Mouse (Mus musculus) limb, embryonic 11.5 days (tissue): Measurements from ENCODE around the gene Hspa1b. TPM values are rescaled to one million over a fixed set of nuclear protein-coding genes. Genes with fewer than 3 reads are reported as not detected.
A peak's percentile ranks its signal among the peaks of the same experiment; 100 is the strongest.
"Not testable (repeated sequence)": the region's sequence is repeated elsewhere in the genome, so short reads cannot be mapped to it uniquely, and the experiment has no call there.

Experiments
- ATAC-seq: fragments of 200-750 bp; cut with Nextera tagmentation; 2 replicates; pipeline ENCODE4 v1.8.0; 2017; ENCODE audit warnings: low read depth; ENCODE audit not compliant: insufficient number of reproducible peaks, low FRiP score, low TSS enrichment
- DNase-seq: peaks from one replicate; pipeline ENCODE4 v3.0.0-alpha.2; 2015; ENCODE audit warnings: low spot score
- H3K27ac ChIP-seq: fragments of 300-500 bp; sonication (generic); replicated peaks from 2 replicates; pipeline ENCODE4 v1.5.1; 2014; ENCODE audit warnings: low read depth, mild to moderate bottlenecking, low read length
- H3K27me3 ChIP-seq: fragments of 300-500 bp; sonication (generic); 2 replicates; pipeline ENCODE4 v1.6.1; 2014; ENCODE audit warnings: mild to moderate bottlenecking, low read length, mixed read lengths; ENCODE audit not compliant: control insufficient read depth, insufficient read depth
- H3K36me3 ChIP-seq: fragments of 300-500 bp; sonication (generic); 2 replicates; pipeline ENCODE4 v1.6.1; 2014; ENCODE audit warnings: mild to moderate bottlenecking, low read length, moderate library complexity, mixed read lengths; ENCODE audit not compliant: control insufficient read depth, insufficient read depth
- H3K4me1 ChIP-seq: fragments of 300-500 bp; sonication (generic); 2 replicates; pipeline ENCODE4 v1.6.1; 2014; ENCODE audit warnings: low read length, mixed read lengths; ENCODE audit not compliant: control insufficient read depth, insufficient read depth
- H3K4me2 ChIP-seq: fragments of 300-500 bp; sonication (generic); 2 replicates; pipeline ENCODE4 v1.6.1; 2014; ENCODE audit warnings: low read depth, mild to moderate bottlenecking, moderate library complexity; ENCODE audit not compliant: severe bottlenecking
- H3K4me3 ChIP-seq: fragments of 300-500 bp; sonication (generic); 2 replicates; pipeline ENCODE4 v1.5.1; 2014; ENCODE audit warnings: low read depth, low read length
- H3K9ac ChIP-seq: fragments of 300-500 bp; sonication (generic); 2 replicates; pipeline ENCODE4 v1.6.1; 2014; ENCODE audit warnings: mild to moderate bottlenecking, low read length
- H3K9me3 ChIP-seq: fragments of 300-500 bp; sonication (generic); 2 replicates; pipeline ENCODE4 v1.6.1; 2016; ENCODE audit warnings: low read length; ENCODE audit not compliant: control insufficient read depth
- WGBS: fragments of 180-500 bp; shearing (Covaris S2); extraction: QIAGEN DNeasy Blood & Tissue Kit; methylation state at CpG from one replicate; pipeline ENCODE4 v1.1.7; 2014; 5-methylcytosine and 5-hydroxymethylcytosine counted together
- polyA plus RNA-seq: library from polyadenylated mRNA; unstranded; fragments of >200 nt; fragmentation: Nextera tagmentation; extraction: Ambion mirVana; gene quantifications from 2 replicates; pipeline ENCODE4 v1.2.1, GENCODE M21; 2014

The Hspa1b gene
- polyA plus RNA-seq, 1 experiment from 2014 or later, result 0.43 TPM

DNA sequence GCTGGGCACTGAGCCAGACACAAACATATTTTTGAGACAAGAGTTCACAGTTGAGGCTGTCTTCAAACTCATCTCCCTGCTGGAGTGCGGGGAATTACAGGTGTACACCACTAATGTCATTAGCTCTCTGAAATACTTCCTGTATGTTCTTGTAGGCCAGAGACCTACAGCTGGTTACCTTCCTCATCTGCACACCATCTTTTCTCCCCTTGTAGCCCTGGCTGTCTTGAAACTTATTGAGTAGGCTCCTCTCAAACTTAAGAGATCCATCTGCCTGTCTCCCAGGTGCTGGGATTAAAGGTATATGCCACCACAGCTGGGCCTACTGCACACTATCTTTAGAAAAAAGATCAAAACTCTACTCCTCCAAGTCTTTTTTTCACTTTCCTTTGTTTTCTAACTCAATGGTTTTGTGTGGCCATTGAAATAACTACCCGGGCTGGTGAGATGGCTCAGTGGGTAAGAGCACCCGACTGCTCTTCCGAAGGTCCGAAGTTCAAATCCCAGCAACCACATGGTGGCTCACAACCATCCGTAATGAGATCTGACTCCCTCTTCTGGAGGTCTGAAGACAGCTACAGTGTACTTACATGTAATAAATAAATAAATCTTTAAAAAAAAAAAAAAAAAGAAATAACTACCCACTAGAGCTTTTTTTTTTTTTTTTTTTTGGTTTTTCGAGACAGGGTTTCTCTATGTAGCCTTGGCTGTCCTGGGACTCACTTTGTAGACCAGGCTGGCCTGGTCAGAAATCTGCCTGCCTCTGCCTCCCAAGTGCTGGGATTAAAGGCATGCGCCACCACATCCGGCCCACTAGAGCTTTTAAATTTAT lies 10.1 kb downstream of the Hspa1b start:
- WGBS, result 65% methylated on average over 9 of the region's 9 CpGs
- H3K36me3 ChIP-seq, result peaks cover 14% of the 10 kb centered on the region; the same call in 1 of the 2 replicates

DNA sequence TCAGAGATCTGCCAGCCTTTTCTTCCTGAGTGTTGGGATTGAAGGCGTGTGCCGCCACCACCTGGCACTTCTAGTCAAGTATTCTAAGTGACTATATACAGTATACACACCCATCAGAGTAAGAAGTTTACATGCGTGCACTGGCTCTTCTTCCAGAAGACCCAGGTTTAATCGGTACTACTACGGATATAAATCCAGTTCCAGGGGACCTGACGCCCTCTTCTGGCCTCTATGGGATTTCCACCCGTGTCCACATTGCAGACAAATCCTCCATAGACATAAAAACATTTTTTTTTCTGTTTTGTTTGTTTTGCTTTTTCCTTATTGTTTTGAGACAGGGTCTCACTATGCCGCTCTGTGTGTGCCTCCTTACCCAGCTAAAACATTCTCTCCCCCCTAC lies 11.4 kb downstream of the Hspa1b start:
- H3K4me1 ChIP-seq, result no peaks in the 10 kb centered on the region
- H3K27ac ChIP-seq, result no peak overlapping the region
- H3K4me3 ChIP-seq, result no peak overlapping the region
- H3K9me3 ChIP-seq, result no peaks in the 10 kb centered on the region
- no peaks in the 10 kb centered on the region for H3K27me3 ChIP-seq
- 32% methylated on average over 8 of the region's 8 CpGs for WGBS
- DNase-seq (peak; percentile 51), ATAC-seq (no peak)
- no peak overlapping the region for H3K4me2 ChIP-seq
- peaks cover 14% of the 10 kb centered on the region; the same call in 1 of the 2 replicates for H3K36me3 ChIP-seq
- H3K9ac ChIP-seq, result no peak overlapping the region

More for the DNA sequence above, 10.1 kb downstream of the Hspa1b start:
- not testable (repeated sequence) for H3K9ac ChIP-seq, H3K27me3 ChIP-seq, H3K27ac ChIP-seq, ATAC-seq, H3K4me1 ChIP-seq, H3K9me3 ChIP-seq, H3K4me2 ChIP-seq
- peak; percentile 28 for DNase-seq
- H3K4me3 ChIP-seq, result peak overlapping the region; percentile 10; the same call in 1 of the 2 replicates

DNA sequence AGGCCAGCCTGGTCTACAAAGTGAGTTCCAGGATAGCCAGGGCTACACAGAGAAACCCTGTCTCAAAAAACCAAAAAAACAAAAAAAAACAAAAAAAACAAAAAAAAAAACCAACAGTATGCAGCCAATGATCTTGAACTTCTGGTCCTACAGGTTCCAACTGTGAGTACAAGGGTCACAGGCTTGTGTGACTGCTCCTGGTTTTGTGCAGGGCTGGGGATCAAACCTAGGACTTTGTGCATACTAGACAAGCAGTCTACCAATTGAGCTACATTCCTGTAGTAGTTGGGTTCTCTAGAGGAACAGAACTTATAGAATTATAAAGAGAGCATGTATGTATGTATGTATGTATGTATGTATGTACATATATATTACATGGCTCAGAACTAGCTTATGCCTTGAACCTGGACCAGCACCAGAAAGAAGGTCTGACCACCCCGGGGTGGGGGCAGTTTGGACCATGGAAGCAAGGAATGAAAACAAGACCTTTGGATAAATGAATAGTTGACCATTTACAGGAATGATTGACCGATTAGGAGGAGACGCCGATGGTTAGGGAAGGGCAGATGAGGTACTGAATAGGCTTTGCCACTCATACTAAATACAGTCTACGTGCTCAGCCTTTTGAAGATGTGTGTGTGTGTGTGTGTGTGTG lies 12.4 kb downstream of the Hspa1b start:
- no peak for DNase-seq
- Histone ChIP-seq H3K4me2 (no peak overlapping the region), H3K27me3 (no peaks in the 10 kb centered on the region), H3K36me3 (peaks cover 14% of the 10 kb centered on the region; the same call in 1 of the 2 replicates), H3K9me3 (no peaks in the 10 kb centered on the region), H3K27ac (no peak overlapping the region), H3K4me3 (no peak overlapping the region), H3K9ac (no peak overlapping the region), H3K4me1 (0 out of 2 replicates have a peak, but pooled peaks cover 2% of the 10 kb centered on the region)
- WGBS, result 92% methylated on average over 5 of the region's 5 CpGs
- ATAC-seq, result no peak

DNA sequence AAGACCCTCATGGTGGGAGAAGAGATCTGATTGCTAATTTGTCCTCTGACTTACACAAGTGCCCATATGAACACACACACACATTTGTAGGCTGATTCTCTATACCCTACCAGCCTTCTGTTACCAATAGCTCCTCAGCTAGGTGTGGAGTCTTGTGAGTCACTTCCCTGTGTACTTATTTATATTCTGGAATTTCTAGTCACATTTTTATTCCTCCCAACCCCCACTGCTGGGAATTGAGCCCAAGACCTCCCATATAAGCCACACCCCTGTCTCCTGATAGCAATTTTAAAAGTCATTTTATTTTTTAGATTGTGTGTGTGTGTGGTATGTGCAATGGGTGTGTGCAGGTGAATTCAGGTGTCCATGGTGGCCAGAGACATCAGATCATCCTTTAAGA lies 14.7 kb downstream of the Hspa1b start:
- H3K27me3 ChIP-seq, result no peaks in the 10 kb centered on the region
- ATAC-seq (no peak), DNase-seq (no peak)
- no peak overlapping the region for H3K9ac ChIP-seq
- no peak overlapping the region for H3K27ac ChIP-seq
- H3K4me2 ChIP-seq, result no peak overlapping the region
- H3K4me1 ChIP-seq, result 0 out of 2 replicates have a peak, but pooled peaks cover 4% of the 10 kb centered on the region
- no peak overlapping the region for H3K4me3 ChIP-seq
- no peaks in the 10 kb centered on the region for H3K9me3 ChIP-seq
- H3K36me3 ChIP-seq, result no peaks in the 10 kb centered on the region

DNA sequence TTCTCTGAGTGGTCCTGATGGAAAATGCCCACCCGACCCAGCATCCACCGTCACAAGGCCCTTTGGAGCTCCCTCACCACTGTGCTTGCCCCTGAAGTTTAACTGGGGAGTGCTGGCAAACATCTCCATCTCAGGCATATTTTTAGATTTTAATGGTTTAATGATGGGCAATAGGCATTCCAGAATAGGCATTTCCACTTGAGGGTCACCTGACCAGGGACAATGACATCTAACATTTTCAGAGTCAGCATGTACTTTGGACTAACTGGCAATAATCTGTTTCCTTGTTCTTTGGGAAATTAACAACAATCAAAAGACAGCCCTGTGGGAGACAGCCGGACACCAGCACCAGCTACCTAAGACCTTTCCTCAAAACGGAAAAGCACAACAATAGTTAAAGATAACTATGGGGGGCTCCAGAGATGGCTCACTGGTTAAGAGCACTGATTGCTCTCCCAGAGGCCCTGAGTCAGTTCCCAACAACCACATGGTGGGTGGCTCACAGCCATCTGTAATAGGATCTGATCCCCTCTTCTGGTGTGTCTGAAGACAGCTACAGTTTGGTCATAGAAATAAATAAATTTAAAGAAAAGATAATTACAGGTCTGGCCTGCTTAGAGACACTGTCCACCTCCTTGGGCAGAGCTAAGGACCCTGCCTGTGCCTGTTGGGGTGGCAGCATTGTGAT lies 15.8 kb downstream of the Hspa1b start:
- WGBS, result 88% methylated on average over 4 of the region's 4 CpGs

DNA sequence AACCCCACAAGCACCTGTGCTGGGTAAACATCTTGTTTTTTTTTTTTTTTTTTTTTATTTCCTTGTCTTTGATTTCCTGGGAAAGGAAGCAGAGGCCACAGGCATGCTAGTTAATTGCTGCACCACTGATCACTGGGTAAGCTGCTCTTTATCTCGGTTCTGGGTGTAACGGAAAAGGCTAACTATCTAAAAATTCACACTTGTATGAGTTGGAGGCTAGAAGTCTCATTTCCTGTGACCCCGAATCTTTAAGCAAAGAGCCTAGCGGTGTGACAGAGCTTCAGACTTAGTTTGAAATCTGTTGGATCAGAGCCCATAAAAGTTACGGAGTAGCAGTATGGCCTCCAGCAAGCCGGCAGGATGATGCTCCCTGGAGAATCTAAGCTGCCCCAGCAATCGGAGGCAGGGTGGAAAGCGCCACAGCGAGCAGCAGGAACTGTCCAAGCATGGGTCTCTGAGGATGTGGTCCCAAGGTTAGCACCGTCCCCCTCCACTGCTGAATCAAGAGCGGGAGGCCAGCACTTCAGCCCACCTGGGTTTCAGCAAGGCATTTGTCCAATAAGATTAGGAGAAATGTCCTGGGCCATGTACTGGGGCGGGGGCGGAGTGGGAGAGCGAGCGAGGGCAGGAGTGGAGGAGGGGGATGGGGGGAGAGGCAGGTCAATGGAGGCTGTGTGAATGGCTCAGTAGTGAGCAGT lies 17.5 kb downstream of the Hspa1b start:
- Histone ChIP-seq H3K9me3 (no peaks in the 10 kb centered on the region), H3K27ac (no peak overlapping the region; the same call in 1 of the 2 replicates), H3K36me3 (no peaks in the 10 kb centered on the region), H3K4me3 (peak overlapping the region; percentile 28), H3K4me2 (peak overlapping the region; percentile 51), H3K9ac (peak overlapping the region; percentile 55), H3K27me3 (no peaks in the 10 kb centered on the region), H3K4me1 (0 out of 2 replicates have a peak, but pooled peaks cover 4% of the 10 kb centered on the region)
- WGBS, result 8% methylated on average over 15 of the region's 15 CpGs
- peak; percentile 62 for DNase-seq
- ATAC-seq, result peak; percentile 78; the same call in 1 of the 2 replicates

More for the DNA sequence above, 15.8 kb downstream of the Hspa1b start:
- H3K9ac ChIP-seq, result no peak overlapping the region
- H3K27me3 ChIP-seq, result no peaks in the 10 kb centered on the region
- no peak for DNase-seq
- 0 out of 2 replicates have a peak, but pooled peaks cover 4% of the 10 kb centered on the region for H3K4me1 ChIP-seq
- no peak overlapping the region for H3K27ac ChIP-seq
- no peaks in the 10 kb centered on the region for H3K36me3 ChIP-seq
- H3K4me3 ChIP-seq, result no peak overlapping the region
- ATAC-seq, result no peak
- H3K9me3 ChIP-seq, result no peaks in the 10 kb centered on the region
- H3K4me2 ChIP-seq, result no peak overlapping the region

DNA sequence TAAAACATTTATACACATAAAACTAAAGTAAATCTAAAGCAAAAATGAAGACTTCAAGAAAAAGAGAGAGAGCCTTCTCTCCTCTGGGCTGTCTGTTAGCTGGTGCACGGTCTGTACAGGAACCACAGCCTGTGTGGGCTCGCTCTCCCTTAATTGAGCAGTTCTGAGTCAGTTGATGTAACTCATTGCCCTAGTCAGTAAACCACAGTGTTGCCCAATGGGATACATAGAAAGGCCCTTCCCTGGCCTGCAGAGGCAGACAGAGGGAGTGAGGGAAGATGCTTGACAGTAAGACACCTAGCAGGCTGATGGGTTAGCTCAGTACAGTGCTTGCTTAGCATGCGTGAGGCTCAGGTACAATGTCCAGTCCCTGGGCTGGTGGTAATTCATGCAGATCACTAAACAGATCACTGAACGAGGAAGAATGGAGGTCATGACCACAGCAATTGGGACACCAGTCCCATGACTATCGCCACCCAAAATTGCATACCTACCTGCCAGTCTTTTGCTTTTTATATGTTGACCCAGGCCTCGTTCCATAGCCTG lies 21.0 kb downstream of the Hspa1b start:
- DNase-seq (no peak), ATAC-seq (no peak)
- H3K27me3 ChIP-seq, result no peaks in the 10 kb centered on the region
- H3K36me3 ChIP-seq, result no peaks in the 10 kb centered on the region
- H3K9ac ChIP-seq, result no peak overlapping the region
- H3K4me3 ChIP-seq, result no peak overlapping the region
- no peaks in the 10 kb centered on the region for H3K9me3 ChIP-seq
- no peak overlapping the region for H3K27ac ChIP-seq
- H3K4me2 ChIP-seq, result no peak overlapping the region
- H3K4me1 ChIP-seq, result 0 out of 2 replicates have a peak, but pooled peaks cover 4% of the 10 kb centered on the region
- 81% methylated on average over 6 of the region's 6 CpGs for WGBS
